Mouse (Mus musculus): ENCODE measurements at regions not wholly inside any gene's neighbourhood (a gene's known extent, or its start where the extent isn't known, plus 50 kb on each side); places are given as distances from the start of the nearest gene placed in this dataset.

DNA sequence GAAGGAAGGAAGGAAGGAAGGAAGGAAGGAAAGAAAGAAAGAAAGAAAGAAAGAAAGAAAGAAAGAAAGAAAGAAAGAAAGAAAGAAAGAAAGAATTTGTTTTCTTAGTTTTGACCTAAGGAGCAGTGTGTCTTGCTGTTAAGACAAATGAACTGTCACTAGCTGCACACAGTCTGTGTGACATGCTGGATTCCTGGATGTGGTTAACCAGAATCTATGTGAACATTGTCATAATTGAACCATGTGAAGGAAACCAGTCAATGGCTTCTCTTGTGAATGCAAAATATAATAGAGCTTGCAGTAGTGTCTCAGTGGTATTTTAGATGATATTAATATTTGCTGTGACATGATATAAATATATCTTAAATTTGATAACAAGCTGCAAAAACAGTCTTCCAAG, 427.8 kb upstream of the Ptger4 start:
- TF ChIP-seq GATA1 (IDR thresholded peaks at IDR 0.05; ENCODE audit: low read length) (no peak), TAL1 (IDR thresholded peaks at IDR 0.05; ENCODE audit: low read length) (no peak)
